Mouse (Mus musculus) layer of hippocampus, postnatal 14 days (tissue): ENCODE results near the gene Ercc6l. TPM values are rescaled to one million over a fixed set of nuclear protein-coding genes. Genes with fewer than 3 reads are reported as not detected.

Experiments
- DNase-seq, 2 experiments: peaks; one replicate each; pipeline ENCODE4 v3.0.0; 2021 to 2022; ENCODE audit warnings: low spot score in 2 of 2, mixed read lengths in 1 of 2
- long read RNA-seq, 2 experiments: library from polyadenylated mRNA; stranded (forward); transcript quantifications; one replicate each; pipeline ENCODE4 v2.0.0; 2021
- total RNA-seq, 2 experiments: library from RNA; stranded (reverse); gene quantifications; 2 replicates each; pipeline ENCODE4 v1.2.3; 2021

Gene Ercc6l
- total RNA-seq, result under 1 TPM; 0.29 to 0.62 TPM
- long read RNA-seq, experiment 1, result 0 reads
- long read RNA-seq, experiment 2, full-length matches to known transcripts, result 1 of 1 reads
- long read RNA-seq, experiment 2, partial matches to known transcripts, result 0 of 1 reads
- long read RNA-seq, experiment 2, other reads (novel, unspliced or antisense), result 0 of 1 reads

GRCm38 (mm10) chrX:102156618-102157422 lies at the start of gene Ercc6l:
Ercc6l (minus strand) TSS chrX:102157091.
- peak; percentile 78 to 88 for DNase-seq

- no peak for DNase-seq
Measured at GRCm38 (mm10) chrX:102190840-102191239, 33.9 kb upstream of the Ercc6l start.

GRCm38 (mm10) chrX:102189581-102189980 lies 32.7 kb upstream of the Ercc6l start:
- DNase-seq, result no peak

- DNase-seq, result peak; percentile 80
Measured at GRCm38 (mm10) chrX:102188712-102189497, 32.0 kb upstream of the Ercc6l start, which contains the start of gene Rps4x. Rps4x (minus strand) TSS chrX:102189394.

- no peak for DNase-seq
Measured at GRCm38 (mm10) chrX:102187023-102187699, 30.3 kb upstream of the Ercc6l start.

- DNase-seq, result no peak
Measured at GRCm38 (mm10) chrX:102182575-102182974, 25.7 kb upstream of the Ercc6l start.

GRCm38 (mm10) chrX:102175538-102176287 lies 18.8 kb upstream of the Ercc6l start:
- DNase-seq, result no peak

- DNase-seq, result no peak
Measured at GRCm38 (mm10) chrX:102170900-102171299, 14.0 kb upstream of the Ercc6l start.

GRCm38 (mm10) chrX:102170135-102170534 lies 13.2 kb upstream of the Ercc6l start:
- no peak for DNase-seq

GRCm38 (mm10) chrX:102169724-102170123 lies 12.8 kb upstream of the Ercc6l start:
- no peak for DNase-seq

GRCm38 (mm10) chrX:102166986-102167385 lies 10.1 kb upstream of the Ercc6l start:
- no peak for DNase-seq

GRCm38 (mm10) chrX:102166521-102166920 lies 9.6 kb upstream of the Ercc6l start:
- DNase-seq, result peak; percentile 22 to 54

- no peak for DNase-seq
Measured at GRCm38 (mm10) chrX:102163529-102163928, 6.6 kb upstream of the Ercc6l start.

GRCm38 (mm10) chrX:102163096-102163495 lies 6.2 kb upstream of the Ercc6l start:
- no peak for DNase-seq

- DNase-seq, result no peak
Measured at GRCm38 (mm10) chrX:102160528-102160927, 3.6 kb upstream of the Ercc6l start.

- DNase-seq, result no peak
Measured at GRCm38 (mm10) chrX:102159778-102160177, 2.9 kb upstream of the Ercc6l start.

- no peak for DNase-seq
Measured at GRCm38 (mm10) chrX:102157423-102157791, 516 bp upstream of the Ercc6l start.

GRCm38 (mm10) chrX:102141157-102141556 lies 15.7 kb downstream of the Ercc6l start:
- no peak for DNase-seq

- DNase-seq, result no peak
Measured at GRCm38 (mm10) chrX:102121321-102121720, 35.6 kb downstream of the Ercc6l start.

GRCm38 (mm10) chrX:102119042-102119864 lies 37.6 kb downstream of the Ercc6l start, which contains the start of gene Pin4:
Pin4 (plus strand) TSS chrX:102119447.
- DNase-seq, result peak; percentile 84 to 94
